Mouse (Mus musculus) neural tube, embryonic 11.5 days (tissue): Measurements from ENCODE around the gene Olfr146. TPM values are rescaled to one million over a fixed set of nuclear protein-coding genes. Genes with fewer than 3 reads are reported as not detected.

Experiments used
- ATAC-seq: fragments of 200-750 bp; cut with Nextera tagmentation; 2 replicates; pipeline ENCODE4 v1.8.0; 2017; ENCODE audit warnings: moderate number of reproducible peaks, mild to moderate bottlenecking, moderate TSS enrichment, moderate library complexity; ENCODE audit not compliant: insufficient read depth, low FRiP score, low TSS enrichment
- DNase-seq: peaks from one replicate; pipeline ENCODE4 v3.0.0-alpha.2; 2015; ENCODE audit warnings: low spot score
- H3K27ac ChIP-seq: fragments of 300-500 bp; sonication (generic); 2 replicates; pipeline ENCODE4 v1.5.1; 2014; ENCODE audit warnings: low read depth, mild to moderate bottlenecking, low read length
- H3K27me3 ChIP-seq: fragments of 300-500 bp; sonication (generic); 2 replicates; pipeline ENCODE4 v1.6.1; 2014; ENCODE audit warnings: mild to moderate bottlenecking, low read length, mixed read lengths; ENCODE audit not compliant: control insufficient read depth, insufficient read depth
- H3K36me3 ChIP-seq: fragments of 300-500 bp; sonication (generic); 2 replicates; pipeline ENCODE4 v1.6.1; 2014; ENCODE audit warnings: mild to moderate bottlenecking, low read length, moderate library complexity, mixed read lengths; ENCODE audit not compliant: control insufficient read depth, insufficient read depth
- H3K4me1 ChIP-seq: fragments of 300-500 bp; sonication (generic); 2 replicates; pipeline ENCODE4 v1.6.1; 2014; ENCODE audit warnings: low read length, mixed read lengths; ENCODE audit not compliant: control insufficient read depth, insufficient read depth
- H3K4me2 ChIP-seq: fragments of 300-500 bp; sonication (generic); 2 replicates; pipeline ENCODE4 v1.6.1; 2014; ENCODE audit warnings: low read depth, mild to moderate bottlenecking, moderate library complexity
- H3K4me3 ChIP-seq: fragments of 300-500 bp; sonication (generic); 2 replicates; pipeline ENCODE4 v1.5.1; 2014; ENCODE audit warnings: low read depth, low read length
- H3K9ac ChIP-seq: fragments of 300-500 bp; sonication (generic); 2 replicates; pipeline ENCODE4 v1.6.1; 2014; ENCODE audit warnings: mild to moderate bottlenecking, low read length
- H3K9me3 ChIP-seq: fragments of 300-500 bp; sonication (generic); 2 replicates; pipeline ENCODE4 v1.6.1; 2016; ENCODE audit warnings: low read length; ENCODE audit not compliant: control insufficient read depth
- WGBS: fragments of 180-500 bp; shearing (Covaris S2); extraction: QIAGEN DNeasy Blood & Tissue Kit; methylation state at CpG from one replicate; pipeline ENCODE4 v1.1.7; 2014; 5-methylcytosine and 5-hydroxymethylcytosine counted together
- microRNA-seq: library from miRNA; unstranded; fragments of <30 nt; microRNA quantifications from one replicate; pipeline ENCODE4, GENCODE M21; 2016
- polyA plus RNA-seq: library from polyadenylated mRNA; unstranded; fragments of >200 nt; fragmentation: Nextera tagmentation; extraction: Ambion mirVana; gene quantifications from 2 replicates; pipeline ENCODE4 v1.2.1, GENCODE M21; 2014

Gene Olfr146
- polyA plus RNA-seq = not detected in 2 replicates

GRCm38 (mm10) chr9:39023277-39023676 lies at the start of gene Olfr146:
TSS of gene Olfr146 (minus strand) at chr9:39023377.
- Histone ChIP-seq H3K9ac (no peak within 1 kb of the TSS), H3K4me3 (no peak within 1 kb of the TSS), H3K4me2 (no peak within 1 kb of the TSS), H3K27ac (no peak within 1 kb of the TSS), H3K9me3 (no peaks in the 10 kb centered on the region), H3K4me1 (no peaks in the 10 kb centered on the region), H3K27me3 (no peaks in the 10 kb centered on the region), H3K36me3 (no peaks in the 10 kb centered on the region)
- 89% methylated on average over 1 of the region's 1 CpGs for WGBS
- DNase-seq (no peak), ATAC-seq (no peak)

- 88% methylated on average over 1 of the region's 1 CpGs for WGBS
- Histone ChIP-seq H3K4me3 (no peak within 1 kb of the TSS), H3K4me1 (no peaks in the 10 kb centered on the region), H3K9ac (no peak within 1 kb of the TSS), H3K27me3 (no peaks in the 10 kb centered on the region), H3K36me3 (no peaks in the 10 kb centered on the region), H3K27ac (no peak within 1 kb of the TSS), H3K9me3 (no peaks in the 10 kb centered on the region), H3K4me2 (no peak within 1 kb of the TSS)
- ATAC-seq = no peak
- DNase-seq = no peak
Measured at GRCm38 (mm10) chr9:39064851-39065250, 41.7 kb upstream of the Olfr146 start, which contains the start of gene Olfr937. TSS of gene Olfr937 (minus strand) at chr9:39064951.

- no peaks in the 10 kb centered on the region for H3K9me3 ChIP-seq
- no peaks in the 10 kb centered on the region for H3K4me1 ChIP-seq
- no peaks in the 10 kb centered on the region for H3K36me3 ChIP-seq
- no peak for DNase-seq
- 86% methylated on average over 2 of the region's 2 CpGs for WGBS
- no peak for ATAC-seq
- H3K9ac ChIP-seq = no peak within 1 kb of the TSS
- no peak within 1 kb of the TSS for H3K27ac ChIP-seq
- no peak within 1 kb of the TSS for H3K4me2 ChIP-seq
- no peaks in the 10 kb centered on the region for H3K27me3 ChIP-seq
- no peak within 1 kb of the TSS for H3K4me3 ChIP-seq
Measured at GRCm38 (mm10) chr9:38999583-38999982, 23.6 kb downstream of the Olfr146 start, which contains the start of gene Olfr935. TSS of gene Olfr935 (minus strand) at chr9:38999683.

- no peaks in the 10 kb centered on the region for H3K9me3 ChIP-seq
- ATAC-seq = no peak
- H3K36me3 ChIP-seq = no peaks in the 10 kb centered on the region
- H3K4me1 ChIP-seq = no peaks in the 10 kb centered on the region
- WGBS = 96% methylated on average over 2 of the region's 2 CpGs
- no peak within 1 kb of the TSS for H3K27ac ChIP-seq
- H3K9ac ChIP-seq = no peak within 1 kb of the TSS
- no peaks in the 10 kb centered on the region for H3K27me3 ChIP-seq
- no peak within 1 kb of the TSS for H3K4me2 ChIP-seq
- H3K4me3 ChIP-seq = no peak within 1 kb of the TSS
- DNase-seq = no peak
Measured at GRCm38 (mm10) chr9:38988215-38988614, 35.0 kb downstream of the Olfr146 start, which contains the start of gene Olfr934. TSS of gene Olfr934 (minus strand) at chr9:38988315.

GRCm38 (mm10) chr9:38972013-38972412 lies 51.2 kb downstream of the Olfr146 start, which contains the start of gene Olfr933:
TSS of gene Olfr933 (plus strand) at chr9:38972313.
- H3K4me3 ChIP-seq = no peak within 1 kb of the TSS
- DNase-seq (no peak), ATAC-seq (no peak)
- no peaks in the 10 kb centered on the region for H3K36me3 ChIP-seq
- no peaks in the 10 kb centered on the region for H3K4me1 ChIP-seq
- no peaks in the 10 kb centered on the region for H3K9me3 ChIP-seq
- H3K27ac ChIP-seq = no peak within 1 kb of the TSS
- no peak within 1 kb of the TSS for H3K9ac ChIP-seq
- WGBS = 84% methylated on average over 4 of the region's 4 CpGs
- no peaks in the 10 kb centered on the region for H3K27me3 ChIP-seq
- no peak within 1 kb of the TSS for H3K4me2 ChIP-seq

Small RNAs within 50 kb of the gene (microRNA-seq; reads per million reads assigned to microRNA genes)
- not detected for gene Gm25529

Other genes starting within 250 kb of the Olfr146 start
- gene Olfr922, start 208.8 kb downstream of the Olfr146 start, polyA plus RNA-seq = not detected in 2 replicates
- not detected in 2 replicates for gene Olfr923, start 196.8 kb downstream of the Olfr146 start, polyA plus RNA-seq
- not detected in 2 replicates for gene Olfr924, start 178.9 kb downstream of the Olfr146 start, polyA plus RNA-seq
- gene Olfr26, start 168.3 kb downstream of the Olfr146 start, polyA plus RNA-seq = not detected in 2 replicates
- gene Olfr926, start 146.3 kb downstream of the Olfr146 start, polyA plus RNA-seq = not detected in 2 replicates
- gene Olfr930, start 93.6 kb downstream of the Olfr146 start, polyA plus RNA-seq = not detected in 2 replicates
- not detected in 2 replicates for gene Olfr933, start 51.1 kb downstream of the Olfr146 start, polyA plus RNA-seq
- not detected in 2 replicates for gene Olfr934, start 35.1 kb downstream of the Olfr146 start, polyA plus RNA-seq
- not detected in 2 replicates for gene Olfr935, start 23.7 kb downstream of the Olfr146 start, polyA plus RNA-seq
- gene Olfr937, start 41.6 kb upstream of the Olfr146 start, polyA plus RNA-seq = not detected in 2 replicates
- not detected in 2 replicates for gene Olfr938, start 55.5 kb upstream of the Olfr146 start, polyA plus RNA-seq
- not detected in 2 replicates for gene Olfr27, start 104.8 kb upstream of the Olfr146 start, polyA plus RNA-seq
- not detected in 2 replicates for gene Olfr943, start 142.9 kb upstream of the Olfr146 start, polyA plus RNA-seq
- gene Olfr944, start 178.5 kb upstream of the Olfr146 start, polyA plus RNA-seq = not detected in 2 replicates
- not detected in 2 replicates for gene Olfr1537, start 226.6 kb upstream of the Olfr146 start, polyA plus RNA-seq